Mouse (Mus musculus) c-Kit-negative CD71-positive TER-119-positive erythroid progenitor cells, embryonic 14.5 days (primary cell): Measurements from ENCODE around the gene Tecr.

Experiments
- DNase-seq: peaks from one replicate; pipeline ENCODE4 v3.0.0-alpha.2; 2013; ENCODE audit warnings: low read depth, low spot score

Tecr gene

GRCm38 (mm10) chr8:83565731-83566375, 41.9 kb downstream of the Tecr start:
- no peak for DNase-seq

- no peak for DNase-seq
Observed at GRCm38 (mm10) chr8:83563246-83563645, 44.5 kb downstream of the Tecr start.

- no peak for DNase-seq
Observed at GRCm38 (mm10) chr8:83562669-83563068, 45.1 kb downstream of the Tecr start.

GRCm38 (mm10) chr8:83535736-83536135, 72.0 kb downstream of the Tecr start, which contains the start of gene Olfr370:
Gene Olfr370, plus strand, starts transcription at chr8:83535780.
- no peak for DNase-seq

- DNase-seq: no peak
Observed at GRCm38 (mm10) chr8:83534802-83535201, 73.0 kb downstream of the Tecr start.
